Mouse (Mus musculus) 3134 (cell line): ENCODE data around the gene B2m.

Experiments
- DNase-seq: peaks from one replicate; pipeline ENCODE4 v3.0.0-alpha.2; 2011; ENCODE audit warnings: low spot score; ENCODE audit not compliant: insufficient read length; ENCODE audit errors: extremely low read depth

B2m gene

DNA sequence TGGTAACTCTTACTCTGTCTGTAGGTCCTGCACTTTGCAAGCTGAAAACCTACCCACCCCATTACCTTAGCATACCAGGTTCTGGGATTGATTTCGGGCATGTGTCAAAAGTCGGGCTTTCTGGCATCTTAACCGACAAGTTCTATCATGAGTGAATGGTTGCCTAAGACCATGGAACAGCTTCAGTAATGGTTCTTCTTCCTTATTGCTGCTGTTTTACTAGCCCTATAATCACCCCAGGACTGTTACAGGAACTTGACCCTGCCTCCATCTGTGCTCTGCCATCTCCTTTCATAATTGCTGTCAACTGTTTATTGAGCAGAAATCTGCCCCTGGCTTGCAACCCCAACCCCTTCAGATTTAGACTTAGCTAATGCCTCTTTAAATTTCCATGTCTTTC, 39.3 kb downstream of the B2m start:
- no peak for DNase-seq

- DNase-seq: no peak
These were observed 44.4 kb downstream of the B2m start for GRCm38 (mm10) chr2:122191849-122192248.

GRCm38 (mm10) chr2:122194509-122194929, 47.0 kb downstream of the B2m start:
- DNase-seq: no peak

GRCm38 (mm10) chr2:122201501-122201900, 54.0 kb downstream of the B2m start:
- DNase-seq: no peak
